Mouse (Mus musculus) heart, adult 2 months (tissue): ENCODE data around the gene St3gal5. TPM values are rescaled to one million over a fixed set of nuclear protein-coding genes. Genes with fewer than 3 reads are reported as not detected.

Source experiments
- DNase-seq, 2 experiments: peaks; one replicate each; pipeline ENCODE4 v3.0.0; 2021
- H3K27ac ChIP-seq: fragments of 200-600 bp; 2 replicates; pipeline ENCODE4 v1.8.1; 2022
- H3K27me3 ChIP-seq: fragments of 200-500 bp; 2 replicates; pipeline ENCODE4 v1.6.1; 2012; ENCODE audit warnings: mild to moderate bottlenecking, low read length, inconsistent platforms, mixed read lengths; ENCODE audit not compliant: control insufficient read depth, insufficient read depth
- H3K36me3 ChIP-seq: fragments of 200-500 bp; 2 replicates; pipeline ENCODE4 v1.6.1; 2012; ENCODE audit warnings: low read length, inconsistent platforms; ENCODE audit not compliant: control insufficient read depth, insufficient read depth
- H3K4me1 ChIP-seq: fragments of 200-500 bp; 2 replicates; pipeline ENCODE4 v1.6.1; 2011; ENCODE audit warnings: low read length; ENCODE audit not compliant: control insufficient read depth, insufficient read depth
- H3K4me3 ChIP-seq: fragments of 200-600 bp; 2 replicates; pipeline ENCODE4 v1.8.1; 2022
- H3K79me2 ChIP-seq: fragments of 200-500 bp; replicated peaks from 2 replicates; pipeline ENCODE4 v1.6.1; 2012; ENCODE audit warnings: mild to moderate bottlenecking, inconsistent platforms, low read length, moderate library complexity, mixed read lengths; ENCODE audit not compliant: control insufficient read depth, insufficient read depth
- H3K9ac ChIP-seq: fragments of 200-500 bp; 2 replicates; pipeline ENCODE4 v1.6.1; 2012; ENCODE audit warnings: low read depth, mild to moderate bottlenecking, control low read depth, inconsistent platforms, low read length, mixed read lengths
- CTCF ChIP-seq: fragments of 200-600 bp; IDR thresholded peaks from 2 replicates; pipeline ENCODE4 v1.8.1; 2022; ENCODE audit warnings: antibody characterized with exemption, mild to moderate bottlenecking, moderate library complexity
- EP300 ChIP-seq: fragments of 200-500 bp; IDR thresholded peaks from 2 replicates; pipeline ENCODE4 v1.6.1; 2011; ENCODE audit warnings: low read depth, low read length, control low read depth; ENCODE audit not compliant: insufficient read depth
- POLR2A ChIP-seq: fragments of 200-500 bp; IDR thresholded peaks from 2 replicates; pipeline ENCODE4 v1.6.1; 2011; ENCODE audit warnings: mild to moderate bottlenecking, low read depth, low read length, control low read depth; ENCODE audit not compliant: insufficient read depth
- WGBS: fragments of 180-500 bp; shearing (Covaris S2); methylation state at CpG from one replicate; pipeline ENCODE4 v1.1.7; 2018; 5-methylcytosine and 5-hydroxymethylcytosine counted together
- intact Hi-C: fragments of 180-260 bp; cut with DNase I; formaldehyde crosslinking; loops from one replicate; pipeline ENCODE4 v1.15.1; 2025
- polyA plus RNA-seq: library from polyadenylated mRNA; depleted of rRNA; stranded (reverse); fragments of >200 nt; gene quantifications from 2 replicates; pipeline ENCODE4 v1.2.3, GENCODE M21; 2012
- total RNA-seq, 2 experiments: library from RNA; stranded (reverse); gene quantifications; 2 replicates each; pipeline ENCODE4 v1.2.3; 2021

Gene St3gal5
- total and polyA plus RNA-seq, 3 experiments: 39.7 to 78.4 (median 67.6) TPM

DNA sequence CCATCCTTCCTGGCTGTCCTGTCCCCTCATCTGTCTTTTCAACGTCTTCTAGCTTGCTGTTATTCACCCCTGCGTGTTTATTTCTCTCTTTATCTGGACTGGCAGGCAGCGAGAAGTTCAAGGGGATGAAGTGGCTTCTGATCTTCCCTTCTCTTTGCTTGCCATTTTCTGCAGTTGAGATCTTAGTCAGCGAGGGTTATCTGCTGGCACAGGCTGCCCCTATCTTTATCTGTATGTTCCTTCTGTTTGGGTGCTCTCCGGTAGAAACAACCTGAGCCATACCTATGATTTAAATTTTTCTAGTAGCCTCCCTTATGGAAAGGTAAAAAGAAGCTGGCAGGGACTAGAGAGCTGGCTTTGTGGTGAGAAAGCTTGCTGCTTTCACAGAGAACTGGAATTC, 4.7 kb downstream of the St3gal5 start:
- H3K4me1 ChIP-seq: peaks cover 1% of the 10 kb centered on the region; the same call in 1 of the 2 replicates
- DNase-seq: no peak
- H3K27me3 ChIP-seq: no peaks in the 10 kb centered on the region
- H3K27ac ChIP-seq: no peak overlapping the region
- peaks cover 4% of the 10 kb centered on the region; the same call in 1 of the 2 replicates for H3K79me2 ChIP-seq
- 44% methylated on average over 5 of the region's 5 CpGs for WGBS
- no peak overlapping the region for H3K9ac ChIP-seq
- H3K36me3 ChIP-seq: no peaks in the 10 kb centered on the region
- intact Hi-C loops: no loop called here
- H3K4me3 ChIP-seq: no peak overlapping the region
- no peak for TF ChIP-seq EP300
- TF ChIP-seq CTCF: no peak
- no peak for TF ChIP-seq POLR2A

GRCm38 (mm10) chr6:72104534-72104933, 7.1 kb downstream of the St3gal5 start:
- no peak overlapping the region for H3K27ac ChIP-seq
- no peak overlapping the region for H3K4me3 ChIP-seq
- peaks cover 2% of the 10 kb centered on the region for H3K4me1 ChIP-seq
- peaks cover 3% of the 10 kb centered on the region; the same call in 1 of the 2 replicates for H3K79me2 ChIP-seq
- no peaks in the 10 kb centered on the region for H3K27me3 ChIP-seq
- no peaks in the 10 kb centered on the region for H3K36me3 ChIP-seq
- DNase-seq: no peak
- H3K9ac ChIP-seq: no peak overlapping the region
- intact Hi-C loops: no loop called here
- no peak for TF ChIP-seq EP300
- TF ChIP-seq CTCF: no peak
- TF ChIP-seq POLR2A: no peak
- WGBS: 61% methylated on average over 7 of the region's 7 CpGs

- H3K9ac ChIP-seq: no peak overlapping the region
- 56% methylated on average over 14 of the region's 14 CpGs for WGBS
- H3K4me3 ChIP-seq: no peak overlapping the region
- intact Hi-C loops: no loop called here
- no peak for DNase-seq
- no peaks in the 10 kb centered on the region for H3K27me3 ChIP-seq
- no peaks in the 10 kb centered on the region for H3K36me3 ChIP-seq
- H3K79me2 ChIP-seq: peaks cover 5% of the 10 kb centered on the region
- H3K4me1 ChIP-seq: peaks cover 4% of the 10 kb centered on the region
- no peak for TF ChIP-seq CTCF
- no peak for TF ChIP-seq POLR2A
- TF ChIP-seq EP300: no peak
- no peak overlapping the region for H3K27ac ChIP-seq
Measured at GRCm38 (mm10) chr6:72108941-72109892, 11.8 kb downstream of the St3gal5 start.

DNA sequence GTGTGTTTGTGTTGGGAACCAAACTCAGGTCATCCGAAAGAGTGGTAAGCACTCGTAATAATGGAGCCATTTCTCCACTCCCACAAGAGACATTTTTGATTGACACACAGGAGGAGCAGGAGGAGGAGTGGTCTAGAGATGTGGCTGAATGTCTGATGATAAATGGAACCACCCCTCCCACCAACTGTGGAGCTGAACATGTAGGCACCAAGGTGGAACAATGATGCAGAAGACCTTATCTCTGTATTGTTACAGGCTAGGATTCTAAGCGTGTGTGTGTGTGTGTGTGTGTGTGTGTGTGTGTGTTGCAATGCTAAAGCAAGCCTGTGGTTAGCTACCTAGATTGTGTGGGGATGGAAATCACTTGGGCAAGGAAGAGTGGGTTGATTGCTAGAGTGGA, 13.2 kb downstream of the St3gal5 start:
- no peak for DNase-seq
- Histone ChIP-seq H3K79me2 (peaks cover 5% of the 10 kb centered on the region), H3K27ac (no peak overlapping the region), H3K36me3 (no peaks in the 10 kb centered on the region), H3K9ac (no peak overlapping the region), H3K4me1 (peaks cover 4% of the 10 kb centered on the region), H3K27me3 (no peaks in the 10 kb centered on the region), H3K4me3 (no peak overlapping the region)
- TF ChIP-seq POLR2A (no peak), EP300 (no peak), CTCF (no peak)
- intact Hi-C loops: no loop called here
- WGBS: 79% methylated on average over 3 of the region's 3 CpGs

GRCm38 (mm10) chr6:72112575-72112974, 15.2 kb downstream of the St3gal5 start:
- 62% methylated on average over 6 of the region's 6 CpGs for WGBS
- H3K79me2 ChIP-seq: peaks cover 2% of the 10 kb centered on the region; the same call in 1 of the 2 replicates
- intact Hi-C loops: no loop called here
- no peak for DNase-seq
- peaks cover 4% of the 10 kb centered on the region for H3K4me1 ChIP-seq
- no peaks in the 10 kb centered on the region for H3K27me3 ChIP-seq
- no peaks in the 10 kb centered on the region for H3K36me3 ChIP-seq
- no peak overlapping the region for H3K9ac ChIP-seq
- no peak overlapping the region for H3K27ac ChIP-seq
- TF ChIP-seq POLR2A: no peak
- TF ChIP-seq EP300: no peak
- TF ChIP-seq CTCF: no peak
- no peak overlapping the region for H3K4me3 ChIP-seq

GRCm38 (mm10) chr6:72113093-72113702, 15.8 kb downstream of the St3gal5 start:
- Histone ChIP-seq H3K9ac (no peak overlapping the region), H3K36me3 (no peaks in the 10 kb centered on the region), H3K4me1 (peaks cover 4% of the 10 kb centered on the region; the same call in 1 of the 2 replicates), H3K79me2 (peaks cover 2% of the 10 kb centered on the region; the same call in 1 of the 2 replicates), H3K27me3 (no peaks in the 10 kb centered on the region), H3K4me3 (no peak overlapping the region), H3K27ac (no peak overlapping the region)
- no peak for DNase-seq
- intact Hi-C loops: no loop called here
- no peak for TF ChIP-seq EP300
- TF ChIP-seq CTCF: no peak
- no peak for TF ChIP-seq POLR2A
- WGBS: 86% methylated on average over 2 of the region's 2 CpGs
